Mouse (Mus musculus) heart, postnatal 0 days (tissue): ENCODE results near the gene Mpv17.

ENCODE experiments used
- CTCF ChIP-seq: IDR thresholded peaks from 2 replicates; pipeline ENCODE4 v1.5.1; 2016; ENCODE audit warnings: antibody characterized with exemption, control low read depth, low read depth
- EP300 ChIP-seq: IDR thresholded peaks from 2 replicates; pipeline ENCODE4 v1.6.1; 2016; ENCODE audit warnings: antibody characterized with exemption, low read depth

DNA sequence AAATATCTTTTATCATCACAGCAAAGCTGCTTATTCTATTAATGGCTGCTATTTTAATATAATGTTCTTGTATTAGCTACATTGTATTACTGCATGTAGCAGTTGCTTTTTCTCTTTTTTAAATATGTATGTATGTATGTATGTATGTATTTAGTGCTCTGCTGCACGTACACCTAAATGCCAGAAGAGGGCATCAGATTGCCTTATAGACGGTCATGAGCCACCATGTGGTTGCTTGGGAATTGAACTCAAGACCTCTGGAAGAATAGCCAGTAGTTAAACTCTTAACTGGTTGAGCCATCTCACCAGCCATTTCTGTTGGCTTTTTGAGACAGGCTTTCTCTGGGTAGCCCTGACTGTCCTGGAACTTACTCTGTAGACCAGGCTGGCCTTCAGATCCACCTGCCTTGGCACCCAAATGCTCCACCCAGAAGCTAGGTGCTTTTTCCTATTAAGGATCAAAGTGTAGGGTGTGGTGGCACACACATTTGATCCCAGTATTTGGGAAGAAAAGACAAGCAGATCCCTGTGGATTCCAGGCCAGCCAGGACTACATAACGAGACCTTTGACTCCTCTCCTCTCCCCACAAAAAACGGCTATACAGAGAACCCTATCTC, 34.3 kb upstream of the Mpv17 start:
- TF ChIP-seq CTCF (peak; percentile 25; the same call in 1 of the 2 replicates), EP300 (no peak)
